Mouse (Mus musculus) ovary, adult 2 months (tissue): ENCODE measurements around the gene Ankfy1. TPM values are rescaled to one million over a fixed set of nuclear protein-coding genes. Genes with fewer than 3 reads are reported as not detected.

Experiments used
- polyA plus RNA-seq: library from polyadenylated mRNA; depleted of rRNA; stranded (reverse); fragments of >200 nt; gene quantifications from 2 replicates; pipeline ENCODE4 v1.2.3, GENCODE M21; 2012; rRNA removed

The Ankfy1 gene
- polyA plus RNA-seq = 27.6 and 32.0 TPM in 2 replicates

DNA sequence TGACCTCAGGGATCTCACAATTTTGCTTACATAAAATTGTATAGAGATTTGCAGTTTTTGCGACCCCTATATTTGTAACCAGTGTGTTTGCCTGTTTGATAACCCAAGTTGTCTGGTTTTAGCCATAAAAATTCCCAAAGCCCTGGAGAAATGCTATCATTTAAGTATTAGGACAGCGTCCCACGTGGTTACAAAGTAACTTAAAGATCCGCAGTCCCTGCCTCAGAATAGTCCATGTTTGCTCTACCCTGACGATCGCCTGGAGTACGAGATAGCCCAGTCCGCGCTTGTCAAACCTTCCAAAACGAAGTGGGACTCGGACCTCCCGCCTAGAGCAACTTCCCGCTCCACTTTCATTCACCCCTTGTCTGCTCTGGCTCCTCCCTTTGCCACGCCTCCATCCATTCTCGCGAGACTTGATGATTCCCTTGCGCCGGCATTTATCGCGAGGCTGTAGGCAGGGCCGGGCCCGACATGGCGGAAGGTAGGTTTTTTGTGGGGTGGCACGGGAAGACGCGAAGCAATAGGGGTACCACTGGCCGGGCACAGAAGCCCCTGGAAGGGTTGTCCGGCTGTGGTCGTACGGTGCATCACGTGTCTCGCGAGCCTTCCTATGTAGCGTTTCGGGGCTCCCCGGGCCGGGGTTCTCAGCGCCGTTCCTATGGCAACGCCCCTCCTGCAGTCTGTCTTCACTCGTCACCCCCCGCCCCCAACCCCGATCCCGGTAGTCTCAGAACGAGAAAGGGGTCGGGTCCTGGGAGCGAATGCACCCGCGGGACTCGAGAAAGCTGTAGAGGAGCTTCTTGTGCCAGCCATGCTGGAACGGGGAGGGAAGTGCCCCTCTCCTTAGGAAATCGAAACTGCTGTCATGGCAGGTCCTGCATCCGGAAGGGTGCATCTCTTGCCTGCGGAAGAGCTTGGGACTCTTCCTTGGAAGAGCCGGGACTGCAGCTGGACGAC lies at the start of gene Ankfy1:
Gene Ankfy1 (plus strand): TSS at position 456 of the 960 bp plus-strand sequence.

DNA sequence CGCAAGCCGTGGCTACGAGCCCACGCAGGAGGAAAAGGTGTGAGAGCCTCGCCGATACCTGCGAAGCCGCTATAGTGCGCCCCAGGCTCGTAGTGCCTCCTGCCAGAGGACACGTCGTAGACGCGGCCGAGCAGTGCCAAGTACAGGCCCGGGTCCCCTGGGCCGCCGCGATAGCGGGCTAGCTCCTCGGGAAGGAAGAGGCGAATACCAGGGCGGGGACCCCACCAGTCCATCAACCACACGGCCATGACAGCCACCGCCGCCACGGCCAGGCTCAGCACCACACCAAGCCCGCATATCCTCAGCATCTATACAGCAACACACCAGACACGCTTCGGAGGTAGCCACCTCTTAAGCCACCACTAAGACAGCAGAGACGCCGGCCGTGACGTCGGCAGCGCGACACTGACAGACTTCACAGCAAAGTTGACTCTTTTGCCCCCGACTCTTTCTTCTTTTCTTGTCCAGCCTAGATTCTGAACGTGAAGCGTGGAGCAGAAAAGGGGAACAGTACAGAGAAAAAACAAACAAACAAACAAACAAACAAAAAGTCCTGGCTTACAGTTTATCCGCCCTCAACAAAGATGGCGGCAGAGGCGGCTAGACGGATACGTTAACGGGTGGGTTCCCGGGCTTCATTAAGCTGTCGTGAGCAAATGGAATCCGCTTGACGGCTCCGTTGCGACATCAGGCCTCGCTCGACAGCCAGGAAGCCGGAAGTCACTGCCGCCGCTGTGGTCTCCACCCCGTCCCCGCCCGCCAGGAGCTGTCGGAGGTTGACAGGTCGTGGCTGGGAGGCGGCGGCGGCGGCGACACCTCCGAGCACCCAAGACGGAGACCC lies 105.9 kb downstream of the Ankfy1 start, which contains the start of the genes Cyb5d2 and Zzef1:
Gene Cyb5d2 (minus strand): TSS at position 688 of the 841 bp plus-strand sequence.
Gene Zzef1 (plus strand): TSS at position 772 of the 841 bp plus-strand sequence.

Other genes with a start within 250 kb of the Ankfy1 start
- gene Mybbp1a, start 248.7 kb upstream of the Ankfy1 start, polyA plus RNA-seq = 86.4 and 93.0 TPM in 2 replicates
- 53.3 and 53.4 TPM in 2 replicates for gene Spns2, start 200.1 kb upstream of the Ankfy1 start, polyA plus RNA-seq
- gene Spns3, start 139.5 kb upstream of the Ankfy1 start, polyA plus RNA-seq = 1.4 TPM in 2 replicates
- 9.4 and 15.2 TPM in 2 replicates for gene Ube2g1, start 82.7 kb upstream of the Ankfy1 start, polyA plus RNA-seq
- 5.9 and 8.3 TPM in 2 replicates for gene Cyb5d2, start 106.1 kb downstream of the Ankfy1 start, polyA plus RNA-seq
- gene Zzef1, start 106.2 kb downstream of the Ankfy1 start, polyA plus RNA-seq = 20.3 and 21.7 TPM in 2 replicates